Mouse (Mus musculus): ENCODE measurements around the gene Slc44a1. TPM values are rescaled to one million over a fixed set of nuclear protein-coding genes. Genes with fewer than 3 reads are reported as not detected.

The Slc44a1 gene
- polyA plus RNA-seq, 1 experiment from 2014 or later: 16.6 TPM

DNA sequence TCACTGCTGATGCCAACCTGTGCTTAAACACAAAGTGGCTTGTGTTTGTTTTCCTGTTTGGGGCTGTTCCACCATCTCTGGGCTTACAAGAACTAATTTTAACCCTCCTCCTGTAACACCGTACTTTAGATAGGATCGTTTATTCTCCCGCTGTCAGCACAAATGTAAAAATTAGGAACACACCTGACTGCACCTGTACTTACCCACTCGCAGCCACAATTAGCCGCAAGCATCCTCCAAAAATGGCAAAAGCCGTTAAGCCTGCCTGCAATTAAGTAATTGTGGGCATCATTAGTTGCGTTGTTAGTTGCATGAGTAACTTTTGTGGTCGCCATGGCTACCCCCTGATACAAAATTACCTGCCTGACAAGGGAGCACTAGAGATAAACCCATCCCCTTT, 31.4 kb upstream of the Slc44a1 start:
- Histone ChIP-seq H3K4me1 (replicated peaks; ENCODE audit: control insufficient read depth, insufficient read depth, low read length) (no peaks in the 10 kb centered on the region), H3K9me3 (ENCODE audit: control insufficient read depth, low read length) (no peaks in the 10 kb centered on the region), H3K27ac (no peak overlapping the region), H3K9ac (no peak overlapping the region), H3K4me2 (replicated peaks) (no peak overlapping the region), H3K36me3 (replicated peaks; ENCODE audit: control insufficient read depth, insufficient read depth) (no peaks in the 10 kb centered on the region), H3K27me3 (ENCODE audit: control insufficient read depth, insufficient read depth, low read length) (no peaks in the 10 kb centered on the region), H3K4me3 (replicated peaks; ENCODE audit: low read length) (no peak overlapping the region)
- DNase-seq (ENCODE audit: low spot score) (no peak), ATAC-seq (ENCODE audit: low FRiP score) (no peak)
- 80% methylated on average over 8 of the region's 8 CpGs for WGBS

DNA sequence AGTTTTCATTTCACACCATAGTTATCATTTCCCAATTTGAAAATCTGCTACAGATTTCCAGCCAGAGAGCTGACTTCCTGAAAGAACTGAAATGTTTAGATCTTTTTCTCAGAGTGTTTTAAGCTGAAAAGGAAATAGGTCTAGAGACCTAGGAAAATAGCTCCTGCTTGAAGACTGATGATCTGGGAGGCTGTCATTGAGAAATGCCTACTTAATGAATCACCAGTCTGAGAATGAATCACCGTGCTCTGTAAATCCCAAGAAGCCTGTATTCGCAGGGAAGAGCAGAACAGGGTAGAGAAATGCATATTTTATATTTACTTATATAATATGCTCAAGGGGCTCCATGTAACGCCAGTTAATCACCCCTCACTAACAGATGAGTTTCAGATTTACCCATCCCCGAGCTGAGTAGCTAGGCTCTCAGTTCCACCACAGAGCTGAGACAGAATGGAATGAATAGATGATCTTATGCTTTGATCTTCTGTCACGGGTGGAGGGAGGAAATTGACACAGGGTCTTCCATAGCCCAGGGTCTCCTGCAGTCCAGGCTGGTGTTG, 30.6 kb upstream of the Slc44a1 start:
- Histone ChIP-seq H3K36me3 (replicated peaks; ENCODE audit: control insufficient read depth, insufficient read depth) (no peaks in the 10 kb centered on the region), H3K4me3 (replicated peaks; ENCODE audit: low read length) (no peak overlapping the region), H3K4me2 (replicated peaks) (no peak overlapping the region), H3K27me3 (ENCODE audit: control insufficient read depth, insufficient read depth, low read length) (no peaks in the 10 kb centered on the region), H3K4me1 (replicated peaks; ENCODE audit: control insufficient read depth, insufficient read depth, low read length) (no peaks in the 10 kb centered on the region), H3K9ac (no peak overlapping the region), H3K27ac (no peak overlapping the region), H3K9me3 (ENCODE audit: control insufficient read depth, low read length) (no peaks in the 10 kb centered on the region)
- DNase-seq (ENCODE audit: low spot score): no peak
- ATAC-seq (ENCODE audit: low FRiP score): no peak
- 31% methylated on average over 5 of the region's 5 CpGs for WGBS

DNA sequence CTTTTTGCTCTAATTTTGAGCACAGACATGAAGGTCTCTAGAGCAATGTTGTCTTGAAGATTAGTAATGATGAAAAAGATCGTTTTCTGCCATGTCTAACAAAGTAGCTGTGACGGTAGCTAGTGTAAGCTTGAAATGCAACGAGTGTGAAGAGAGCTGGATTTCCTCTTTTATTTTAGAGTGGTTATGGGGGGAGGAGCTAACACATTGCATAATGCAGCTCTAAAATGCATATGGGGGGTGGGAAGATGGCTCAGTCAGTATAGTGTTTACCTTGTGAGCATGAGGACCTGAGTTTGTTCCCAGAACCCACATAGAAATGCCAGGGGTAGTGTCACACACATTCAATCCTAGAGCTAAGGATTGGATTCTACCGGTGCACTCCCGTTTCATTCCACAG, 29.5 kb upstream of the Slc44a1 start:
- H3K9ac ChIP-seq: no peak overlapping the region
- H3K36me3 ChIP-seq (replicated peaks; ENCODE audit: control insufficient read depth, insufficient read depth): no peaks in the 10 kb centered on the region
- no peaks in the 10 kb centered on the region for H3K27me3 ChIP-seq (ENCODE audit: control insufficient read depth, insufficient read depth, low read length)
- H3K27ac ChIP-seq: no peak overlapping the region
- DNase-seq (ENCODE audit: low spot score) (no peak), ATAC-seq (ENCODE audit: low FRiP score) (no peak)
- no peak overlapping the region for H3K4me3 ChIP-seq (replicated peaks; ENCODE audit: low read length)
- H3K9me3 ChIP-seq (ENCODE audit: control insufficient read depth, low read length): no peaks in the 10 kb centered on the region
- H3K4me2 ChIP-seq (replicated peaks): no peak overlapping the region
- 84% methylated on average over 5 of the region's 5 CpGs for WGBS
- no peaks in the 10 kb centered on the region for H3K4me1 ChIP-seq (replicated peaks; ENCODE audit: control insufficient read depth, insufficient read depth, low read length)

DNA sequence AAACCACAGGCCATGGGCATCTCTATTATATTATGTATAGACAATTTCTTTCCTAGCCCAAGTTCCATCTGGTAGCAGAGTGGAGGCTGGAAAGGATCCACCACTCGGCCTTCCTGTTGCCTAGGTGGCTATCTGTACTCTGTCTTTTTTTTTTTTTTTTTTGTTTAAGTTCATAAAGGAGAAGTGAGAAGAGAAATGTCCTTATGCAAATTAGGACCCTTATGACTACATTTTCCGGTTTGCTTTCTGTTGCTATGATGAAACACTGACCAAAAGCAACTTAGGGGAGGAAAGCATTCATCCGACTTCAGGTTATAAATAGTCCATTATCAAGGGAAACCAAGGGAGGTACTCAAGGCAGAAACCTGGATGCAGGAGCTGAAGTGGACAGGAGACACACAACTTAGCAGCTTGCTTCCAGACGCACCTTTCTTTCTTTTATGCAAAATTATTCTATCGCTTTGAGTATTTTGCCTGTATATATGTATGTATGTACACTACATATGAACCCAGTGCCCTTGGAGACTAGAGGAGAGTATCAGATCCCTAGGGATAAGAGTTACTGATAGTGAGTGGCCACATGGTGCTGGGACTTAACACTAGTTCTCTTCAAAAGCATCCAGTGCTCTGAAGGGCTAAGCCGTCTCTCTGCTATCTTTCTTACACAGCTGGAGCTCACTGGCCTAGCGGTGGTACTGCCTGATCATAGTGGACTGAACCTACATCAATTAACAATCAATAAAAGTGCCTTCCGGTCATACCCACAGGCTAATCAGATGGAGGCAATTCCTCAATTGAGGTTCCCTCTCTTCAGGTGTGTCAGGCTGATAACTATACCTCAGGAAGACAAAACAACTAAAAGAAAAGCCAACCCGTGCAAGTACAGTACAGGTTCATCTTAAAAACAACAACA, 28.0 kb upstream of the Slc44a1 start:
- Histone ChIP-seq H3K36me3 (replicated peaks; ENCODE audit: control insufficient read depth, insufficient read depth) (no peaks in the 10 kb centered on the region), H3K9ac (no peak overlapping the region), H3K27me3 (ENCODE audit: control insufficient read depth, insufficient read depth, low read length) (no peaks in the 10 kb centered on the region), H3K27ac (no peak overlapping the region), H3K9me3 (ENCODE audit: control insufficient read depth, low read length) (no peaks in the 10 kb centered on the region), H3K4me1 (replicated peaks; ENCODE audit: control insufficient read depth, insufficient read depth, low read length) (no peaks in the 10 kb centered on the region), H3K4me3 (replicated peaks; ENCODE audit: low read length) (no peak overlapping the region), H3K4me2 (replicated peaks) (no peak overlapping the region)
- 83% methylated on average over 9 of the region's 9 CpGs for WGBS
- DNase-seq (ENCODE audit: low spot score): no peak
- no peak for ATAC-seq (ENCODE audit: low FRiP score)

DNA sequence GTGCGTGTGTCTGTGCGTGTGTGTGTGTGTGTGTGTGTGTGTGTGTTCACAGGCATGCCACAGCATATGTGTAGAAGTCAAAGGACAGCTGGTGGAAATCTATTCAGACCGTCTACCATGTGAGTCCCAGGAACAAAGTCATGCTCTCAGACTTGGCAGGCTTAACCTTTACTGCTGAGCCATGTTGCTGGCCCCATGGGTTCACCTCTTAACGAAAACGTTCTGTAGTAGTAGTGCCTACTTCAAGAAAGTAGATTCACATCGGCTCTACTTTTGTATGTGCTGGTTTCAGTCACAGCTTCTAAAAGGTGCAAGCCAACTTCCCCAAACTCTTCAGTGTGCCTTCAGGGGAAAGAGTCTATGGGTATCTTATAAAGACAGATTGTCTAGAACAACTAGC, 27.2 kb upstream of the Slc44a1 start:
- no peak overlapping the region for H3K9ac ChIP-seq
- no peak for ATAC-seq (ENCODE audit: low FRiP score)
- H3K9me3 ChIP-seq (ENCODE audit: control insufficient read depth, low read length): no peaks in the 10 kb centered on the region
- H3K27ac ChIP-seq: no peak overlapping the region
- H3K4me2 ChIP-seq (replicated peaks): no peak overlapping the region
- H3K4me1 ChIP-seq (replicated peaks; ENCODE audit: control insufficient read depth, insufficient read depth, low read length): no peaks in the 10 kb centered on the region
- no peak for DNase-seq (ENCODE audit: low spot score)
- 84% methylated on average over 6 of the region's 6 CpGs for WGBS
- H3K36me3 ChIP-seq (replicated peaks; ENCODE audit: control insufficient read depth, insufficient read depth): no peaks in the 10 kb centered on the region
- H3K4me3 ChIP-seq (replicated peaks; ENCODE audit: low read length): no peak overlapping the region
- no peaks in the 10 kb centered on the region for H3K27me3 ChIP-seq (ENCODE audit: control insufficient read depth, insufficient read depth, low read length)

DNA sequence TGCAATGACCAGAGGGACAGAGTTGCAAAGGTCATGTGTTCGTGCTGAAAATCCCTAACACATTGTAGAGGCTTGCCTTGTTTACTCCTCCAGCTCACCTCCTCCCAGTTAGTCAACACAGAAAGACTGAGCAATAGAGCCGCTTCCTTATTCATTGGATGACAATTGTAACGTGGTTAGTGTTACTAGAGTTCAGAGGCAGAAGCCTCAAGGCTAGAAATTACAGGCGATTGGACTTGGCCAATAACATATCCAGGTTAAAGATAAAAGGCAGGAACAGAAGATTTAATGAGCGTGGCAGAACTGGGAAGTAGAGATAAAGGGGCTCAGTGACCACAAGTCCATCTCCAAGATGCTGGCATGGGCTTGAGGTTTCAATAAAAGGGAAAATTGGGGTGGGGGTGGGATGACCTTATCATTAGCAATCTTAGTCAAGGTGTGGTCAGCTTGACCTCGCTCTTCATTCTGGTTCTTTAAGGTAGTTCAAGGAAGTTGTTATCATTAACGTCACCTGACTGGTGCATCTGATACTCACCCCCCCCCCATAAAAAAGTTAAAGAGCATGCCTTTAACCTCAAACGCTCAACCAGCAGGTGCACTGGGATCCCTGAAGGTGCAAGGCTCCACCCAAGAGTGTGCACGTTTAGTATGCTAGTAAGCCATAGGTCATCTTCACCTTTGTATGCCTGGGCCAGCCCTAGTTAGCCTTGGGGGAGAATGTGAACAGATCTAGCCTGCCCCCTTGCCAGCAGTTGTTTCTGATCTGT, 26.0 kb upstream of the Slc44a1 start:
- Histone ChIP-seq H3K27me3 (ENCODE audit: control insufficient read depth, insufficient read depth, low read length) (no peaks in the 10 kb centered on the region), H3K9ac (no peak overlapping the region), H3K27ac (no peak overlapping the region), H3K4me3 (replicated peaks; ENCODE audit: low read length) (no peak overlapping the region), H3K9me3 (ENCODE audit: control insufficient read depth, low read length) (no peaks in the 10 kb centered on the region), H3K4me1 (replicated peaks; ENCODE audit: control insufficient read depth, insufficient read depth, low read length) (no peaks in the 10 kb centered on the region), H3K36me3 (replicated peaks; ENCODE audit: control insufficient read depth, insufficient read depth) (no peaks in the 10 kb centered on the region), H3K4me2 (replicated peaks) (no peak overlapping the region)
- DNase-seq (ENCODE audit: low spot score) (no peak), ATAC-seq (ENCODE audit: low FRiP score) (no peak)
- 85% methylated on average over 9 of the region's 9 CpGs for WGBS

DNA sequence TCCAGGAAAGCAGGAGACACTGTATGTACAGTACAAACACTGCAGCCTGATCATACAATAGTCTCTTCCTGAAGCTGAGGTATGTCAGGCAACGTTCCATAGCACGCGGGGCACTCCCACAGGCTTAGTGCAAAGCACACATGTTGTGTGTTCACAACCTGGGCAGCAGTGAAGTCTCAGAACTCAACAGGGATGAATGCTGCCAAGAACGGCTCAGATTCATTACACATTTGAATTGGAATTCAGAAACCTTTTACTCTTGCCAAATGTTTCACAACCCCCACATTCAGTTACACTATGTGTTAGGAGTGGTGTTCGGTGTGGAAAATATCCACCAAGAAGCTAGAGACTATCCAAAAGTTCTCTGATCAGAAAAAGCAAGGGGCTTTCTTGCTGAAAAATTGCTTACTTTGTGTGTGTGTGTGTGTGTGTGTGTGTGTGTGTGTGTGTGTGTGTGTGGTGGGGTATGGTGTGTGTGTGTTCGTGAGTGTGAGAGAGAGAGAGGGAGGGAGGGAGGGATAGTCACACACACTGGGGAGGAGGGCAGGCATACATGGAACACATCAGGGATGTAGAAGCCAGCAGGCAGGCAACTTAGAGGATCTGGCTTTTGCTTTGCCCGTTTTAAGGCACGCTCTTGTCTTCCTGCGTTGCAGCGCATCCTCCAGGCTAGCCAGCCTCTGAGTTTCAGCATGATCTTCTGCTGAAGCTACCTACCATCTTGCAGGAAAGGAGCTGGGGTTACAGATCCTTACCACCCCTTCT, 24.2 kb upstream of the Slc44a1 start:
- WGBS: 89% methylated on average over 9 of the region's 10 CpGs
- no peak overlapping the region for H3K4me3 ChIP-seq (replicated peaks; ENCODE audit: low read length)
- no peak overlapping the region for H3K4me2 ChIP-seq (replicated peaks)
- no peaks in the 10 kb centered on the region for H3K27me3 ChIP-seq (ENCODE audit: control insufficient read depth, insufficient read depth, low read length)
- H3K4me1 ChIP-seq (replicated peaks; ENCODE audit: control insufficient read depth, insufficient read depth, low read length): no peaks in the 10 kb centered on the region
- no peak for ATAC-seq (ENCODE audit: low FRiP score)
- DNase-seq (ENCODE audit: low spot score): no peak
- no peak overlapping the region for H3K27ac ChIP-seq
- H3K36me3 ChIP-seq (replicated peaks; ENCODE audit: control insufficient read depth, insufficient read depth): no peaks in the 10 kb centered on the region
- H3K9ac ChIP-seq: no peak overlapping the region
- H3K9me3 ChIP-seq (ENCODE audit: control insufficient read depth, low read length): no peaks in the 10 kb centered on the region

DNA sequence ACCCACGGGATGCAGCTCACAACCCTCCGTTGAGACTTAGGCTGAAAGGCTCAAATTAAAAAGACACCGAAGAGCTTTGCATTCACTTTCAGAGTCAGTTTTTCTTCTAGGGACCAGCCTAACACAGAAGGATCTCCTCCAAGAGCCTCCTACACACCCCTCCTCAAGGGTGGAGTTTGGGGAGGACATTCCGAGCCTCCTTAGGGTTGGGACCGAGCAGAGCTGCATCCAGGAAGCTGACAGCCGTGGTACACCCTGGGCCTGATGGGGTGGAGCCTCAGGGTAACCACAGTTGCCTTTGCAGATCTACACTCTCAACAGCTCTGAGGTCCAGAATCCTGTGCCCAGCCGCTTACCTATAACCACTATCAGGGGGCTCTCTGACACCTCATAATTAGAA, 23.3 kb upstream of the Slc44a1 start:
- no peak overlapping the region for H3K4me2 ChIP-seq (replicated peaks)
- no peaks in the 10 kb centered on the region for H3K4me1 ChIP-seq (replicated peaks; ENCODE audit: control insufficient read depth, insufficient read depth, low read length)
- no peaks in the 10 kb centered on the region for H3K27me3 ChIP-seq (ENCODE audit: control insufficient read depth, insufficient read depth, low read length)
- no peak overlapping the region for H3K4me3 ChIP-seq (replicated peaks; ENCODE audit: low read length)
- no peak overlapping the region for H3K27ac ChIP-seq
- no peak overlapping the region for H3K9ac ChIP-seq
- 78% methylated on average over 7 of the region's 7 CpGs for WGBS
- DNase-seq (ENCODE audit: low spot score) (no peak), ATAC-seq (ENCODE audit: low FRiP score) (no peak)
- no peaks in the 10 kb centered on the region for H3K36me3 ChIP-seq (replicated peaks; ENCODE audit: control insufficient read depth, insufficient read depth)
- H3K9me3 ChIP-seq (ENCODE audit: control insufficient read depth, low read length): no peaks in the 10 kb centered on the region

DNA sequence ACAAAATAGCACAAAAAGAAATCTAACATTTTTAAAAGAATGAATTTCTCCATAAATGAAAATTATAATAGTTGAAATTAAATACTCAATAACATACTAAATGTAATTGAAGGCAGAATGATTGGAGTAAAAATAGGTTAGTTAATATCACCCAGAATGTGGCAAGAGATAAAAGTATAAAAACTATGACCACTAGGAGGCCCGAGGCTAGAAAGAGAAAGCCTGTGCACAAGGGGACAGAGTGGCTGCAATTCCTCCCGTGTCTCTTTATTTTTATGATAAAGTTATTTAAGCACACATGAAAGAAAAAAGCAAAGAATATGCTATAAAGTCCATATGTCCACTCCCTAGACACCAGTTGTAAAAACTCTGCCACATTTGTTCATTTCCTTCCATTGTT, 17.4 kb upstream of the Slc44a1 start:
- Histone ChIP-seq H3K9me3 (ENCODE audit: control insufficient read depth, low read length) (no peaks in the 10 kb centered on the region), H3K9ac (no peak overlapping the region), H3K4me2 (replicated peaks) (no peak overlapping the region), H3K4me1 (replicated peaks; ENCODE audit: control insufficient read depth, insufficient read depth, low read length) (no peaks in the 10 kb centered on the region), H3K4me3 (replicated peaks; ENCODE audit: low read length) (no peak overlapping the region), H3K27me3 (ENCODE audit: control insufficient read depth, insufficient read depth, low read length) (no peaks in the 10 kb centered on the region), H3K27ac (no peak overlapping the region), H3K36me3 (replicated peaks; ENCODE audit: control insufficient read depth, insufficient read depth) (no peaks in the 10 kb centered on the region)
- ATAC-seq (ENCODE audit: low FRiP score) (no peak), DNase-seq (ENCODE audit: low spot score) (no peak)
- WGBS: 87% methylated on average over 2 of the region's 2 CpGs
